Mouse (Mus musculus) left cerebral cortex, postnatal 14 days (tissue): Measurements from ENCODE around the gene Retreg3. TPM values are rescaled to one million over a fixed set of nuclear protein-coding genes. Genes with fewer than 3 reads are reported as not detected.
A peak's percentile ranks its signal among the peaks of the same experiment; 100 is the strongest.

Experiments
- DNase-seq, 2 experiments: peaks; one replicate each; pipeline ENCODE4 v3.0.0; 2021 to 2022; ENCODE audit warnings: low spot score in 2 of 2, mixed read lengths in 1 of 2
- intact Hi-C: fragments of 180-260 bp; cut with DNase I; formaldehyde crosslinking; loops from one replicate; pipeline ENCODE4 v1.15.1; 2025
- total RNA-seq, 2 experiments: library from RNA; stranded (reverse); gene quantifications; 2 replicates each; pipeline ENCODE4 v1.2.3; 2021

Retreg3 gene
- total RNA-seq, 2 experiments from 2014 or later, result 53.9 to 58.8 TPM

GRCm38 (mm10) chr11:101085617-101086322 lies 33.9 kb downstream of the Retreg3 start:
- intact Hi-C loops, result no loop called here
- DNase-seq, result no peak

GRCm38 (mm10) chr11:101084811-101085210 lies 34.9 kb downstream of the Retreg3 start:
- intact Hi-C loops, result no loop called here
- no peak for DNase-seq

GRCm38 (mm10) chr11:101084246-101084645 lies 35.4 kb downstream of the Retreg3 start:
- intact Hi-C loops, result no loop called here
- DNase-seq, result no peak

GRCm38 (mm10) chr11:101083083-101083697 lies 36.5 kb downstream of the Retreg3 start:
- DNase-seq, result no peak
- intact Hi-C loops, result no loop called here

GRCm38 (mm10) chr11:101082208-101083082 lies 37.2 kb downstream of the Retreg3 start, which contains the start of gene Coasy:
Gene Coasy, plus strand, starts transcription at chr11:101082565.
- intact Hi-C loops, result no loop called here
- DNase-seq, result peak; percentile 92 to 94

GRCm38 (mm10) chr11:101081659-101082058 lies 38.0 kb downstream of the Retreg3 start:
- no peak for DNase-seq
- intact Hi-C loops, result no loop called here

- intact Hi-C loops, result no loop called here
- no peak for DNase-seq
These were observed 39.3 kb downstream of the Retreg3 start for GRCm38 (mm10) chr11:101080421-101080820.

- intact Hi-C loops, result no loop called here
- no peak for DNase-seq
These were observed 39.9 kb downstream of the Retreg3 start for GRCm38 (mm10) chr11:101079746-101080145.

GRCm38 (mm10) chr11:101078121-101078520 lies 41.6 kb downstream of the Retreg3 start, which contains the start of gene Hsd17b1:
Gene Hsd17b1, plus strand, starts transcription at chr11:101078411.
- no peak for DNase-seq
- intact Hi-C loops, result no loop called here

GRCm38 (mm10) chr11:101071810-101072428 lies 47.8 kb downstream of the Retreg3 start:
- no peak for DNase-seq
- intact Hi-C loops, result no loop called here

- no peak for DNase-seq
- intact Hi-C loops, result no loop called here
These were observed 48.7 kb downstream of the Retreg3 start for GRCm38 (mm10) chr11:101070987-101071386.

- intact Hi-C loops, result no loop called here
- no peak for DNase-seq
These were observed 49.5 kb downstream of the Retreg3 start for GRCm38 (mm10) chr11:101070189-101070527.

- peak; percentile 96 for DNase-seq
- intact Hi-C loops, result no loop called here
These were observed 50.1 kb downstream of the Retreg3 start, which contains the start of gene Naglu for GRCm38 (mm10) chr11:101069391-101070188. Gene Naglu, plus strand, starts transcription at chr11:101070012.

- DNase-seq, result peak; percentile 81 to 84
- intact Hi-C loops, result loop anchor here (1.0 kb wide), 1 partner anchor 83 kb away; no protein-coding TSS in a partner anchor
These were observed 52.9 kb downstream of the Retreg3 start for GRCm38 (mm10) chr11:101066549-101067412.

- no peak for DNase-seq
- intact Hi-C loops, result no loop called here
These were observed 54.7 kb downstream of the Retreg3 start for GRCm38 (mm10) chr11:101065002-101065401.

- intact Hi-C loops, result no loop called here
- no peak for DNase-seq
These were observed 55.2 kb downstream of the Retreg3 start for GRCm38 (mm10) chr11:101064462-101064861.

GRCm38 (mm10) chr11:101063676-101064327 lies 55.9 kb downstream of the Retreg3 start:
- intact Hi-C loops, result no loop called here

More at GRCm38 (mm10) chr11:101063676-101064327, 55.9 kb downstream of the Retreg3 start:
- peak; percentile 59 to 72 for DNase-seq
